Mouse (Mus musculus): ENCODE measurements at regions not wholly inside any gene's neighbourhood (a gene's known extent, or its start where the extent isn't known, plus 50 kb on each side); places are given as distances from the start of the nearest gene placed in this dataset.

DNA sequence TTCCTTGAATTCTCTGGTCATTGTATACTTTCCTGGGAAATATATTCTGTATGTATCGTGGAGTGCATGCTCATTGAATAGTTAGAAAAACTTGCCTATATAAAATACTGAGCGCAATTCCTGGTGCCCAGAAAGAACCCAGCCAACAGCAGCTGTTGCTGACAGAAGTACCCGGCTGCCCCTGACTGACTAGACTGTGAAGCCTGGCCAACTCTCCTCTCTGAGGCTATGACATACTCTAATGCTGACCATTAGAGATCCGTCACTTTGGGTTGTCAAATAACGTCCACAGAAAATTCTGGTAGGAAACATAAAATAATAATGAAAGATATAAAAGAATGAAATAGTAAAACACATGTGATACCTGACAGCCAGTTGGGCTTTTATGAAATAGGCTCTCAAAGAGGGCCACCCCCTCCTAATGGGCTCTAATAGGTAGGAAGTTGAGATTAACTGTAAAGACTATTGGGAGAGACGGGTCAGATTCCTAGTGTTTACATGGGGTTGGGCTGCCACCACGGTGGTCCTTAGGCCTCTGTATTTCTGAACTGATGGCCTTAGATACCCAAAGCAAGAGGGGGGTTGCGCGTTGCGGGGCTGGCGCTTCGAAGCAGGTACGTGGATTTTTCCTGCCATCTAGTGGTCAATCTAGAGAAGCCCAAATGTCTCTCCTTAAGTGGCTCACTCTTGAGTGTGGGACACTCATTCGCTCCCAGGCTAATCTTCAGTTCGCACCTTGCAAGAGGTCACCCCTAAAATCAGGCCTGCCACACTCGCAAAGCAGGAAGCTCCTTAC, 53.0 kb upstream of the Mon1b start:
- peak in 1 of 2 experiments; percentile 3 for DNase-seq

DNA sequence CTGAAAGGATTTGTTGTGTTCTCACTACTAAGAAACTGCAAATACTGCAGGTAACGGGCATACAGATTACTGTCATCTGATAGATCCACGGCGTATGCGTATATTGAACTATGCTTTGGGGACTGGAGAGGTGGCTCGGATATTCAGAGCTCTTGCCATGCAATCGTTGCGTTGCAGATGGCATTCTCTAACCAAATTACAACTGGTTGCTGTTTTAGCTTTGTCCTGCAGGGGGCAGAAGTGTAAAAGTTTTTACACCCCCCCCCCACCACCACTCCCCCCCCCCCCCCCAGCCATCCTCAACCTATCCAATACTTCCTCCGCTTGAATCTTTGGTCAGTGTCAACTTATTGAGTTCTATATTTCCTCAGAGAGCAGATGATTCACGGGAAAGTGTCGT, 51.6 kb upstream of the Mon1b start:
- DNase-seq, result no peak
